Mouse (Mus musculus) ovary, postnatal 14 days (tissue): Measurements from ENCODE around the gene Pclo.
A peak's percentile ranks its signal among the peaks of the same experiment; 100 is the strongest.
"Not testable (repeated sequence)": the region's sequence is repeated elsewhere in the genome, so short reads cannot be mapped to it uniquely, and the experiment has no call there.

Experiments
- DNase-seq: peaks from one replicate; pipeline ENCODE4 v3.0.0; 2022; ENCODE audit warnings: low spot score

The Pclo gene

GRCm38 (mm10) chr5:14691995-14692394, 177.3 kb downstream of the Pclo start:
- no peak for DNase-seq

GRCm38 (mm10) chr5:14696745-14697144, 182.0 kb downstream of the Pclo start:
- DNase-seq, result no peak

GRCm38 (mm10) chr5:14700900-14701299, 186.2 kb downstream of the Pclo start:
- DNase-seq, result no peak

DNA sequence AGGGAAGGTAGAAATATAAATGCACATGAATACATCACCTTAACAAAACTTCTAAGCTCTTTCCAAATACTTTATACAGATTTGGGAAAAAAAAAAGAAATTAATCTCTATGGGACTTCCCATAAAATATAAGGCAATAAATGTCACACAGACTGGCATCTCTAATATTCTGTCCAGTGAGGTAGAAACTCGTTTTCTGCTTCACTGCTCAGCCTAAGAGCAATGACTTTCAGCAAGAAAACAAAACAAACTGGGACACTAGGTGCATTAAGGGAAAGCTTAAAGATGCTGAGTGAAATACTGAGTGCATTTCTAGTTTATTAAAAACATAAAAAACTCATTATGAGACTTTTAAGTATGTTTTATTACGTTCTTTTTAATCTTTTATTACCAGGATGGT, 190.7 kb downstream of the Pclo start:
- DNase-seq, result no peak

- no peak for DNase-seq
Measured at GRCm38 (mm10) chr5:14707311-14707710, 192.6 kb downstream of the Pclo start.

- DNase-seq, result no peak
Measured at GRCm38 (mm10) chr5:14723576-14723975, 208.9 kb downstream of the Pclo start.

DNA sequence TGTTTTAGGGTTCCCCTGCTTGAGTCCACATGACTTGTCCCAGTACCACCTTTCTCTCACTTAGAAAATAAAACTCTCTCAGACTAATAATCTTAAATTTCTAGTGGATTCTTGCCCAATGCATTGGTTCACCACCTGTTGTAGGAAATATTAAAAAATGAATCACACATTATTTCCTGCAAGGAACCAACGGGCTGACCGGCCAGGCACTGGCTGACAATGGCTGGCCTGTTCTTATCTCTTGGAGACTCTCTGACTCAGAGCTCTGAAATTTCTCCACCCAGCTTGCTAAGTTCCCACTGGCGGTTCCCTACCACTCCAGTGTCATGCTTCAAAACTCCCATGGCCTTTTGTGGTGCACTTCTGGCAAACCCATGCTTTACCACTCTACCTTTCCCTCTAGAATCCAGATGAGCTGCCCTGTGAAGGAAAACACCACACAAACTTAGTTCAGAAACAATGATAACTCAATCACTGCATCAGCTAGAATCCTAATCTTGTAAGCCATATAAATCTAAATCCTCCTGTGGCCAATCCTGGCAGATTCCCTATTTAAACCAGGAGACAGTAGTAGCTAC, 214.0 kb downstream of the Pclo start:
- DNase-seq, result no peak

DNA sequence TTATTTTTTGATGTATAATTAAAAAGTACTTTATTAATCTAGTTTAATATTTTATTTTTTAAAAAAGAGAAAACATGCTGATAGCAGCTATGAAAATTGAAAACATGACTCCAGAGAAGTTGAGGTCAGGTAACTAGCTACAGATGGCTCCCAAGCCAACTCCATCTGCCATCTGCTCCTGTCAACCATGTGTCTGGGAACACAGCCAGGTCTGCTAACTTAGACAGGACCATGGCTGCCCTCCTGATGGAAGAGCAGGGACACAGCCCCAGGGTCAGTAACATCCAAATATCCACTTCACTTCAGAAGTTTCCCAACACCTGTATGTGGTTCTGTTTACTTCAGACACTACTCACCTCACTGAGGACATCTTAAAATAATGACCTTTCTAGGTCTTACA, 236.2 kb downstream of the Pclo start:
- no peak for DNase-seq

DNA sequence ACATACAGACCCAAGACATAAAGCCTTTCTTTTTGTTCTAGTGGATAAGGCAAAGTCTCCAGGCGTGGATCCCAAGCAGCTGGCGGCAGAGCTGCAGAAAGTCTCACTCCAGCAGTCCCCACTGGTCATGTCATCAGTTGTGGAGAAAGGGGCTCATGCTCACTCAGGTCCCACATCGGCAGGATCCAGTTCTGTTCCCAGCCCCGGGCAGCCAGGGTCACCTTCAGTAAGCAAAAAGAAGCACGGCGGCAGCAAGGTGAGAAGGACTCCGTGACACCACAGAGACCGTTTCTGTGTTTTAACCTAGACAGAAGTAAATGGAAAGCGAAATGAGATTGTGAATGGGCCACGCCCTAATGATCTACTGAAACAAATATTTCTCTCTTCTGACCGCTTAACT, 252.0 kb downstream of the Pclo start:
- no peak for DNase-seq

GRCm38 (mm10) chr5:14782362-14783082, 267.8 kb downstream of the Pclo start:
- no peak for DNase-seq

GRCm38 (mm10) chr5:14793891-14794290, 279.2 kb downstream of the Pclo start:
- DNase-seq, result no peak

DNA sequence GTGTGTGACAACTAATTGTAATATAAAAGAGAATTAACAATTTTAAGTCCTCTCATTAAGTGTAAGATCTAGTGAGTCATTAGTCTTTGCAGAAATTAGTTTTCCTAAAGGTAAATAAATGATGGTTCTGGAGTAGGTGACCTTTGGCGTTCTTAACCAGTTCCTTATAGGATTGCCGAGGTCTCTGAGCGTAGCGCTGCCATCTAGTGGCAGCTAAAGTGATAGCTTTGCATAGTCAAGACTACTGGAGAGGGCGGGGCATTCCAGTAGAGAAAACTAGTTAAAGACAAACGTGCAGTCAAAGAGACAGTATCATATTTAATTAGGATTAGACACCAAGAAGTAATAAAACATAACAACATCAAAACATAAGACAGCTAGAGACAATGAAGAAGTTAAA, 292.4 kb downstream of the Pclo start:
- DNase-seq, result peak; percentile 9

- no peak for DNase-seq
Measured at GRCm38 (mm10) chr5:14833165-14833860, 318.6 kb downstream of the Pclo start.

DNA sequence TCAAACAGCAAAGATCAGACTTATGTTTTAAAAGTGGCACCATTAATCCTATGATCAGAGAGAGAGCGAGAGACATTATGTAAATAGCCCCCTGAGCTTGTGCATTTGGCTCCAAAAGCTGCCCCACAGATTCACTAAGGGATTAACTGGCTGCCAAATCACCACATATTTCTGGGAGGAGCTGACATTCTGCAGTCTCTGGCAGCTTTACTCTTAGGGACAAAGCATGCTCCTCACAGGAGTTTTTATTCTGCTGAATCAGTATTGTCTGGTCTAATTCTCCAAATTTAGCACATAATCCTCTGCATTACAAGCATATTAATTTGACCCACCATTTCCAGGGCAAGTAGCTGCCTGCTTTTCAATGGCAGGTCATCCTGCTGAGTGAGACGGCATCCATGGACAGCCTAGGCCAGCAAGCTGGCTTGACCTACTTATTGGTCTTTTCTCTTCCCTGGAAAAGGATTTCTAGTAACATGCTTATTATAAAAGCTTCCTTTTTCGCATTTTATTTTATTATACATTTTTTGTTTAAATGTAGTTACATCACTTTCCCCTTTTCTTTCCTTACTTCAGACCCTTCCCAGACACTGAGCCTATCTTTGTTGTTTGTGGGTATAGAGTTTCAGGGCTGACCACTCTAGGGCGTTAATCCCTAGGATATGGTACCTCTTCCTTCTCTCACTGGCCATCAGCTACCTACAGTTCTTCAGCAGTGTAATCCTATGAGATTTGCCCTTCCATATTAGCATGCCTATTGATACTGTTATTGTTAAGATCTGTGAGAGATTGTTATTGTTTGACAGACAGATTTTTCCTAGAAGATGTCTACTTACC, 319.7 kb downstream of the Pclo start:
- DNase-seq, result no peak

DNA sequence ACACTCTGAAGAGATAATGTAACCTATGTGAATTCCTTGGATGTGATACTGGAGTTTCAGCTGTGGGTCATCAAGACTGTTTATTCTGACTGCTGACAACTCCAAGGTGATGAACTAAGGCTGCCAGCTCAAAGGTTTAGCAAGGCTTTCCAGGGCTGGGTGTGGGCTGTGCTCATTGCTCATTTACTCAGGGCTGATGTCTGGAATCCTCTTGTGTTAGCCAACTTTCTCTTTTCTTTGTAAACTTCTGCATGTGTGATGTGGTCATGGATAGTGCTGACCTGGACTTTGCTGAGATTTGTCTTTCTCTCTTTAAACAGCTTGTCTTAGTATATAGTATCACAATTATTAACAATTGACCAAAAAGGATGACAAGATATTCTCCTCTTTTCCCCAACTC, 338.9 kb downstream of the Pclo start:
- no peak for DNase-seq

GRCm38 (mm10) chr5:14885291-14885690, 370.6 kb downstream of the Pclo start:
- not testable (repeated sequence) for DNase-seq

DNA sequence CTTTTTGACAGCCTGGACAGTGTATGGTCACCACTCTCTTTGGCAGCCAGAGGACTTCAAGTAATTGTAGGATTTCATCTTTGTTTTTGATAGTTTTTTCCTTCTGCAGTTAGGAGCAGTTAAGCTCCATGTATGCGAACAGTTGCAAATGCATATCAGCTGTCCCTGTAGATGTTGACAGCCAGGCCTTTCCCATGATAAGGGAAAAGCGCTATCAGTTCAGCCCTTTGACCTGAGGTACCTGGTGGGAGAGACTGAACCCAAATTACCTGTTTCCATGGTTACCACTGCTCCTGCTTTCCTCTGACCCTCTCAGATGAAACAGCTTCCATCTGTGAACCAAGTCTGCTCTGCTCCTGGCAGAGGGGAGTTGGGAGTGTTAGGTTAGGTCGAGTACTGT, 377.5 kb downstream of the Pclo start:
- DNase-seq, result no peak

DNA sequence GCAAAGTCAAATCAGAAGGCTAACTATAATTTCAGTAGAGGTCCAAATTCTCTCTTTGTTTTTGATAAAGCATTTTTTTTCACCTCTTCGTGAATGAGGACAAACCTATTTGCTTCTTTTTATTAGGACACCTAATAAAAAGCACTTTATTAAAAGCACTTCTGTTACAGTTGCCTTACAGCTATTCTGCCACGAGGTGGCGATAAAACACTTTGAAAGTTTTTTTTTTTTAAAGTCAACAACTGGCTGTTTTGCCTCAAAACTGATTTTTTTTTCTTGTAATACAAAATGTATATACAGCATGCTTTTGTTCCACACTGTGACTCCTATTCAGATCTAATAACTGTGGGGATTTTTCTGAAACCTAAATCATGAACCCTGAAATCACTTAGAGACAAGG, 388.8 kb downstream of the Pclo start:
- not testable (repeated sequence) for DNase-seq
